Mouse (Mus musculus): ENCODE data around the gene Tmc3.

DNA sequence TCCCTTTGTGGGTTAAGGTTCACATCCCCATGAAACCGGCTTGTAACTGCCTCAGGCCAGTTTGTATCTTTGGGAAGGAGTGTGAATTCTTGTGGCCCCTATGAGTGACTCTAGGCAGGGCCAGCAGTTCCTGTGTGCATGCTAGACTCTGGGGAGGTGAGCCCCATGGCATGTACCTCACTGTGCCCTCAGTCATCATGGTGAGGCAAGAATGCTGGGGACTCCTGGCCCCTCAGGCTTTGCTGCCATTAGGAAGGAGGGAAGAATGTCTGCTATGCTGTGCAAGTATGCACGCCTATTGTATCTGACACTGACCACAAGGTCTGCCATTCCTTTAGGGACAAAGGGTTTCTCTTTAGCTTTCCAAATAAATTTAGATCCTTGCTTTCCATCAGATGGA lies 56.4 kb downstream of the Tmc3 start:
- TF ChIP-seq CTCF (conservative IDR thresholded peaks at IDR 0.05; ENCODE audit: insufficient read depth, insufficient read length, low read depth, low read length) = no peak
- TF ChIP-seq POLR2A (IDR thresholded peaks at IDR 0.05; ENCODE audit: low read depth, low read length) = no peak

Data from kidney, adult 2 months (tissue).